Mouse (Mus musculus): ENCODE data around the gene Gli2.

Gli2 gene

GRCm38 (mm10) chr1:118994482-118995105 lies 58.8 kb downstream of the Gli2 start:
- DNase-seq: no peak

DNA sequence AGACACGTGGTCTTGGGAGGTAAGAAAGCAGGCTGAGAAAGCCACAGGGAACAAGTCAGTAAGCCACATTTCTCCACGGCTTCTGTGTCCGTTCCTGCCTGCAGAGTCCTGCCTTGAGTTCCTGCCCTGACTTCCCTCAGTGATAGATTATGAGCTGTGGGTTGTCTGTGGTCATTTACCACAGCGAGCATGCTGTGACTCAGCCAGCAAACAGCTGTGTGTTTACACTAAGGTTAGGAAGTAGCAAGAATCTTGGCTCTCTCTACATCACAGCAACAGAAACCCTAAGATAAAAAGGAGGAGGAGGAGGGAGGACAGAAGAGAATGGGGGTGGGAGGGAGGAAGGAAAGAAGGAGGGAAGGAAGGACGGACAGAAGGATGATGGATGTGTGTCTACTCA lies 59.6 kb downstream of the Gli2 start:
- no peak for DNase-seq

- DNase-seq: peak; percentile 25
These were observed 65.1 kb downstream of the Gli2 start for GRCm38 (mm10) chr1:118988331-118988730.

DNA sequence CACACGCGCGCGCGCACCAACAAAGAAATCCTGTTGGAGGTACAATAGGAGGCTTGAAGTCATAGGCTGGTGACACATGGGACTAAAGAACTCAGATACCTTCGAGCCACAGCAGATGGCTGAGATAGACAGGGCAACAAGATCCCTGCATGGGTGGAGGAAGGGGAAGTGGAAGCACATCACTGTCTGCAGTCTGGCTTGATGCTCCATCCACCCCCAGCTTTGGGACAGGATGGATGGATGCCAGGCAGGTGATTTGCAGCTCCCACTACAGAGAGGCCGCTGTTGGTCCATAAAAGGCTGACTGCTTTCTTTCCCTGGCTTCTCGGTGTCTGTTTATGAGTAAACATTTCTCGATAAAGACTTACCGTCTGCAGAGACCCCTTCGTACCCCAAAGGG lies 65.9 kb downstream of the Gli2 start:
- no peak for DNase-seq

- no peak for DNase-seq
These were observed 70.0 kb downstream of the Gli2 start for GRCm38 (mm10) chr1:118983389-118983788.

DNA sequence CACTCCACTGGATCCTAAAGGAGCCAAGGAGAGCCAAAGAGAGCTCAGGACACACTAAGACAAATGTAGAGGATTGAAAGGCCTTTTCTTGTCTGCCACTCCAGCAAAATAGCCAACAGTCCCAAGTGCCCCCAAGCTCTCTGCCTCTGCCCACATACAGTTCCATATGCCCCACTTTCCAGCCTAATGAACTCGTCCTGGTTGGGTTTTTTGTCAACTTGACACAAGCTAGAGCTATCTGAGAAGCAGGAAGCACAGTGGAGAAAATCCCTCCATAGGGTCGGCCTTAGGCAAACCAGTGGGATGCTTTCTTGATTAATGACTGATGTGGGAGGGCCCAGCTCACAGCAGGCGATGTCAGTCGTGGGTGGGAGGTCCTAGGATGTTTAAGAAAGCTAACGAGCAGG lies 70.6 kb downstream of the Gli2 start:
- DNase-seq: no peak

- DNase-seq: peak; percentile 60
These were observed 71.2 kb downstream of the Gli2 start for GRCm38 (mm10) chr1:118981943-118982804.

GRCm38 (mm10) chr1:118980636-118981035 lies 72.8 kb downstream of the Gli2 start:
- peak; percentile 39 for DNase-seq

GRCm38 (mm10) chr1:118976596-118976995 lies 76.8 kb downstream of the Gli2 start:
- DNase-seq: peak; percentile 84

DNA sequence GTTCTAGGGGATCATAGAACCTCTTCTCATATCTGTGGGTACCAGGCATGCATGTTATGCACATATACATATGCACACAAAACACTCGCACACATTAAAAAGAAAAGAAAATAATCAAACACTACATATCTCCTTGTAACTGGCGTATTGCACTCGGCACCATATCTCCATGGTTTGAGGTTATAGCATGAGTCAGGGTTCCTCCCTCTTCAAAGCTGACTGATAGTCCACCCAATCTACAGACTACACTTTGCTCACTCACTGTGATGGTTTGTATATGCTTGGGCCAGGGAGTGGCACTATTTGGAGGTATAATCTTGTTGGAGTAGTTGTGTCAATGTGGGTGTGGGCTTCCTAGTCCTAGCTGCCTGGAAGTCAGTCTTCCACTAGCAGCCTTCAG lies 78.0 kb downstream of the Gli2 start:
- DNase-seq: no peak

- DNase-seq: no peak
These were observed 83.4 kb downstream of the Gli2 start for GRCm38 (mm10) chr1:118970068-118970467.

DNA sequence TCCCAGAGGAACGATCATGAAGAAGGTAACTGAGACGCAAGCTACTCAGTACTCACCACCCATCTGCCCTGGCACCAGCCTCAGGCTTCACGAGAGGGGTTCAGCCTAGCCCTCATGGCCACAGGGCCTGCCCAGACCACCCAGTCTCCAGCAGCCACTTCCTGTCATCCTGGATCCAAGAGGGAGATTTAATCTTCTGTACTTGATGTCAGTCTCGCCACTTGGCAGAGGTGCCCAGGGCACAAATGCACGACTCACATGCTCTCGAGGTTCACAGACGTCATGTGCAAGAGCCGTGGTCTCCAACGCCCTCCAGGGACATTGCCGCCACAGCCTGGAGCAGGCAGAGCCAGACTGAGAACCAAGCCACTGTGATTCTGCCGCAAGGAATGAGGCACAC lies 84.0 kb downstream of the Gli2 start:
- DNase-seq: no peak

DNA sequence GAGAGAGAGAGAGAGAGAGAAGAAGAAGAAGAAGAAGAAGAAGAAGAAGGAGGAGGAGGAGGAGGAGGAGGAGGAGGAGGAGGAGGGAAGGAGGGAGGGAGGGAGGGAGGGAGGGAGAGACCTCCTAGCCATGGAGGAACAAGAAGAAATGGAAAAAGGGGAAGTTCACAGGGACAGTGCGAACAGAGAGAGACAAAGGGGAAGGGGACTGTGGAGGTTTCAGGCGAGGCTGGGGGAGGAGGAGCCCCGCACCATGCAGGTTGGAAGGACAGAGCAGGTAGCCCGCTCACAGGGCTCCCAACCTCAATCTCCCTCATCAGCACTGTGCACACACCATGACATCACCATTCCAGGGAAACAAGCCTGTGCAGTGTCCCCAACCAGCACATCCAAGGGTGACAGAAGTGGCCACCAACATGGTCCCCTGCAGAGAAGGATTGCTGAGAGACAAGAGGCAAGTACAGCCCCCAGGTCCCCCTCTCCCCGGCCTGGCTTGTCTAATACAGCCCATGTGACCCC lies 84.7 kb downstream of the Gli2 start:
- DNase-seq: no peak

DNA sequence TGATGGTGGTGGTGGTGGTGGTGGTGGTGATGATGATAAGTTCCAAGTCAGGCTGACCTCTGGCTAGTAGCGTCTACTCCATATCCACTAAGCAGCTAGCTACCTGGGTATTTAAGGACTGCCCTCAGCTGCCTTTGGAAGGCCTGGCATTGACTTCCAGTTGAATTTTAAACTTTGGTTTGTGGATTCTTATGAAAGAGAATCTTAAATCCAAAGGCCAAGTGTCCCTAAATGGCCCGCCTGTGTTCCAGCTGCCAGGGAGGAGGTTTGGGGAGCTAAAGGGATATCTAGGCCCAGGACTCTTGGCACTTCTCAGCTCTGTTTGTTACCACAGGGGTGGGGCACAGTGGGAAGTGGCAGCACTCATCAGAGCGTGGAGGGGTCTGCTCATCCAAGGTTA lies 85.4 kb downstream of the Gli2 start:
- DNase-seq: no peak

DNA sequence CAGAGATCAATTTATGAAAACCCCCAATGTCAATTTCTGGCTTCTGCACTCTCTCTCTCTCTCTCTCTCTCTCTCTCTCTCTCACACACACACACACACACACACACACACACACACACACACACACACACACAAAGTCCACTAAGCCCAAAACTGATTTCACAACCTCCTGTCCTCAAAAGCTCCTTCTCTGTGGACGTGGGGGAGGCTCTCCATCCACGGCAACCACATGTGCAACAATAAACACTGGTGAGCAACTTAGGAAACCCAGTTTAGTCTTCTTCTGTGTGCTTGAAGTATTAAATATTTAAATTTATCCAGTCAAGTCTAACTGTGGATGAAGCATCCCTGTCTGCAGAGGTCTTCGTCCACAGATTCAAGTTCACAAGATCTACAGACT lies 86.1 kb downstream of the Gli2 start:
- DNase-seq: no peak

DNA sequence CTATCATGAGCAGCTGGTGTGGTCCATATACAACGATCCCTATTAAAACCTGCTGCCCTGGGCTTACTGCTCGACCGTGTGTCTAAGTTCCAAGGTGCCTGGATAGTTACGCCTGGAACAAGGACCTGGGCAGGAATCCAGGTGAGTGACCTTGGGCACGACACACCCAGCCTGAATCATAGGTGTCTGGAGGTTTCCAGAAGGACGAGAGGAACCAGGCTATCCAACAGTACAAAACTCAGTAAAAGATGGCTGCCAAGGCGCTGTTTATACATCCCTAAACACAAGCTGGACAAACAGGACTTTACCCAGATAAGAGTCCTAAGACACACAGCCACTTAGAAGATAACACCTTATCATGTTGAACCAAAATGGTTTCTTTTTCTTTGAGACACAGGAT lies 94.8 kb downstream of the Gli2 start:
- no peak for DNase-seq

GRCm38 (mm10) chr1:118955791-118956190 lies 97.6 kb downstream of the Gli2 start:
- no peak for DNase-seq

DNA sequence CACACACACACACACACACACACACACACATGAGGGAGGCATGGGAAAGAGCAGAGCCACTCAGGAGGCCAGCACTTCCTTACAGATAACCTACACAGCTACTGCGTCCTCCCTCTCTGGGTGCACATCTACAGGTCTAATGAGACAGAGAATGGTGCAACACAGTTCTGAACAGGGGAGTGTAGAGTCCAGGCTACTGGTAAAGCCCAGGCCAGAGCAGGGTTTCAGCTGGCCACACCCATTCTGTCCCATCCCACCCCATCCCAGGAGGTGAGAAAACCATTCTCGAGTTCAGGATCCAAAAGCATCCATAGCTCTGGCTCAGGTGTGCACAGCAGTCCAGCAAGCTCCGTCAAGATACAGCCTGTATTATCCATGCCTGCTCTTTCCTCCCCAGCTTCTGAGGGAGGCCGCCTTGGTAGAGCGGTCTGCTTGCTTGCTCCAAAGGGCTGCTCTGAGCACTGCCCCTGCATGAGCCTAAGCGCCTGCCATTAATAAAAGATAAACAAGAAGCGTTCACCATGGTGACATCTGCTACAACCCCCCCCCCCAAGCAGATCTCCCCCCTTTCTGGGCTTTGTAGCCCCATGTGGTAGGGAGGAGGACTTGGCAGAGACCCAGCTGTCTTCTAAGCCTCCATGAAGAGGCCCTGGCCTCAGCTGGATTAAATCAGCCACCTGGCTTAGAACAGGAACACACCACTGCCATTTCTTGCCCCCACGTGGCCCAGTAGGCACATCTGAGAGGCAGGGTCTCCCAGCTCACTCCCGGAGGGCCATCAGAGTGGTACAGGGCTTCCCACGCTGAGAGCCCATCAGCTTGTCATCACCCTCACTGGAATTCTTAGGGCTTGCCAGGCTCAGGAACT lies 98.8 kb downstream of the Gli2 start:
- DNase-seq: peak; percentile 17

DNA sequence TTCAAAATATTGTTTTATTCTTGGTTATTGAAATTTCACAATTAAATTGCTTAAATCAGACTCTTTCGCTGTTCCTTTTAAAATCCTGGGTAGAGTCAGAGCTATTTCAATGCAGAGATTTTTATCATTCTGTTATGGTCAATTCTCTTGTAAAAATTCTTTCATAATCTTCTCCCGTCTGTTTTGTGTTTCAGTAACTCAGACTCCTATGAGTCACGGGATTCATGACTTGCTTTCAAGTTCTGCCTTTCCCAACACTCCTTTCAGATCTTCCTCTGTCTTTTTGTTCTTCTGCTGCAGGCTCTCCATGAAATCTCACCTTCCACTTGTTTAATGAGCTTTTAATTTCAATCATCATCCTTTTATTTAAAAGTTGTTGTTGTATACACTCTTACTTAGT lies 100.4 kb downstream of the Gli2 start:
- DNase-seq: no peak

GRCm38 (mm10) chr1:118952318-118952717 lies 101.1 kb downstream of the Gli2 start:
- no peak for DNase-seq

DNA sequence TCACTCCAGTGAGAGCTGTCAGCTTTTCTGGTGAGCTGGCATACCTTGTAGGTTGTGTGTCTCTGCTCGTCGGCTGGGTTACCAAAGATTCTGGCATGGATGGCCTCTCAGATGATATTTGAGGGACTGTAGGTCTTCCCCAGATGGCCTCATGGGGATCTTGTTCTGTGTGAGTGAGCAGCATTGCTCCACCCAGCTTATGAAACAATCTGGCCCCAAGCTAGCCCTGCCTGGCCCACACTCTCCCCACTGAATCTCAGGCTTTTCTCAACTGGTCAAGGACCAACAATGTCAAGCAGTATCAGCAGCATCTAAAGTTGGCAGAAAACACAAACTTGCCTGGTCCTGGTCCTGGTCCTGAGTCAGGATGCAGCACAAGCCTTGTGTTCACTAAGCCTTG lies 105.0 kb downstream of the Gli2 start:
- DNase-seq: no peak

GRCm38 (mm10) chr1:118947221-118947620 lies 106.2 kb downstream of the Gli2 start:
- no peak for DNase-seq

DNA sequence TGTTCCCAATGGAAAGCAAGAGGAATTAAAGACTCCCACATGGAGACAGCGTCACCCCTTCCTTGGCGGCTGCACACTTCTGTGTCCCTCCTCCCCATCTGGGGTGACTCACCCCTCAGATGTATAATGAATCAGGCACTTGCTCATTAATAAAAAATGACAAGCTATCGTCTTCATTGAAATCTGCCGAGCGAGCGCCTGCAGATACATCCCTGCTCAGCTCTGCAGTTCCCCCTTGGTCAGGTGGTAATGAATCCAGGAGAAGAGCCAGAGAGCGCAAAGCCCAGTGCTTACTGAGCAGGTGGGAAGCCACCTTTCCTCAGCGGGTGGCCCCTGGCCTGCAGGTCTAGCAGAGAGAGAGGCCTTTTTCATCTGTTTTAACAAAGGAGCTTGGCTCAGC lies 112.1 kb downstream of the Gli2 start:
- no peak for DNase-seq
